Comparison of ENCODE assay signal across 8 mouse cellular contexts in the genomic region with DNA sequence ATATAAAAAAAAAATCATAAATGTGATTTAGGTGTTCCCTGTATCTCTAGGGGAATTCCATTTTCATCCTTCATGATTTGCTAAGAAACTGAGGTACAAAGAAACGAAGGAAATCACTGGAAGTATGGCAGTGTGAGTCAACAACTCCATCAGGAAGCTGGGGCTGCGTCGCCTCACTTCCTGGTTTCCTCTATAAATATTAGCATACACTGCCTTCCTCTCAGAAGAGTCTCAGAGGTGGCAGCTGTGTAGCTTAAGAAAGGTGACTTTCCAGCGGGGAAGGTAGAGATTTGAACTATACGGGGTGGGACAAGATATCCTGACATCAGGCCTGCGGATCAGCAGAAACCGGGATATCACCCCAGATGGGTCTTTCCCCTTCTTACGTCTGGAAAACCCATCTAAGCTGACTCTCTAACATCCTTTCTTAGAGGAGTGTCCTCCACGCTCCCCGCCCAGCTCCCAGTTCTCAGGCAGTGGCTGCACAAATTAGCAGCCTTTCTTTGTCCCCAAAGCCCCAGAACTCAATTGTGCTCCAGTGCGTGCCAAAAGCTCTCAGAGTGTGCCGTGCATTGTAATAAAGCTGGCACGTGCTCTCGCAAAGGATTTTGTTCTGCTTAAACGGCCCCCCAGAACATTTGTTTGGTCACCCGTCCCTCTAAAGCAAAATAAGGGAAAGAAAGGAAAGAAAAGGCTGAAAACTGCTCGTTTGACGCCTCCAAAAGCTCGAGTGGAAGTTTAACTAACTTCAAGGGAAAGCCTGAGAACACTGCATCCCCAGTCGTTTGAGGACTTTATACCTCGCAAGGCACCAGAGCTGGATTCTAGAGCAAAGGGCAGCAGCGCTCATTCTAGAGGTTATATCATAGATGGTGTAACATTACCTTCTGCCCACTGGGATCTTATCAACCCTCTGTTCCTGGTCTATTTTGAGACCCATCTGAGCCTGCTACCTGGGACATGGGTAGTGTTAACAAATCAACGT. TPM values are rescaled to one million over a fixed set of nuclear protein-coding genes. Genes with fewer than 3 reads are reported as not detected.
DNase-seq lines count a peak whose midpoint lies in the region; ATAC-seq and TF ChIP-seq lines count a peak whose summit lies in the region.

No protein-coding gene starts in this region.

- no peaks in the 10 kb centered on the region for H3K27me3 ChIP-seq in lung, embryonic 14.5 days (ENCODE audit: insufficient read depth, low read length)
- H3K27me3 ChIP-seq in forebrain, embryonic 16.5 days (replicated peaks; ENCODE audit: control insufficient read depth, insufficient read depth, low read length) = peaks cover 45% of the 10 kb centered on the region
- no peaks in the 10 kb centered on the region for H3K27me3 ChIP-seq in hindbrain, embryonic 15.5 days
- H3K27me3 ChIP-seq in liver, embryonic 11.5 days (replicated peaks; ENCODE audit: control insufficient read depth, insufficient read depth, low read length) = no peaks in the 10 kb centered on the region
- H3K27me3 ChIP-seq in neural tube, embryonic 13.5 days = peaks cover 41% of the 10 kb centered on the region

- no peak overlapping the region for H3K4me2 ChIP-seq in lung, embryonic 14.5 days
- peak overlapping the region; percentile 32 for H3K4me2 ChIP-seq in forebrain, embryonic 16.5 days (ENCODE audit: low read length)
- H3K4me2 ChIP-seq in hindbrain, embryonic 15.5 days = peak overlapping the region; percentile 43
- 0 out of 2 replicates have a peak overlapping the region, but pooled peaks have one; percentile 5 for H3K4me2 ChIP-seq in liver, embryonic 11.5 days
- peak overlapping the region; percentile 43 for H3K4me2 ChIP-seq in neural tube, embryonic 13.5 days

- no peak for ATAC-seq in lung, embryonic 14.5 days (ENCODE audit: insufficient read depth)
- peak; percentile 91 for ATAC-seq in forebrain, embryonic 16.5 days
- peak; percentile 85 for ATAC-seq in hindbrain, embryonic 15.5 days (ENCODE audit: low FRiP score, low read depth)
- ATAC-seq in liver, embryonic 11.5 days (replicated peaks; ENCODE audit: low FRiP score) = no peak
- peak; percentile 23; the same call in 1 of the 2 replicates for ATAC-seq in neural tube, embryonic 13.5 days (ENCODE audit: low read depth)

- no peak overlapping the region for H3K4me3 ChIP-seq in lung, embryonic 14.5 days (ENCODE audit: low read depth, low read length)
- 0 out of 2 replicates have a peak overlapping the region, but pooled peaks have one; percentile 3 for H3K4me3 ChIP-seq in forebrain, embryonic 16.5 days (replicated peaks; ENCODE audit: low read length)
- H3K4me3 ChIP-seq in hindbrain, embryonic 15.5 days = peak overlapping the region; percentile 14; the same call in 1 of the 2 replicates
- no peak overlapping the region for H3K4me3 ChIP-seq in liver, embryonic 11.5 days (ENCODE audit: low read depth, low read length)
- H3K4me3 ChIP-seq in neural tube, embryonic 13.5 days = 0 out of 2 replicates have a peak overlapping the region, but pooled peaks have one; percentile 7

- DNase-seq in lung, embryonic 14.5 days = peak; percentile 46
- no peak for DNase-seq in lung, postnatal 14 days
- DNase-seq in liver, embryonic 11.5 days (ENCODE audit: low spot score) = no peak
- DNase-seq in adrenal gland, postnatal 25 days = no peak
- no peak for DNase-seq in adrenal gland, adult 8-10 months

- WGBS in lung, embryonic 14.5 days = 47% methylated on average over 23 of the region's 23 CpGs
- 8% methylated on average over 23 of the region's 23 CpGs for WGBS in forebrain, embryonic 16.5 days
- 19% methylated on average over 23 of the region's 23 CpGs for WGBS in hindbrain, embryonic 15.5 days
- 45% methylated on average over 23 of the region's 23 CpGs for WGBS in liver, embryonic 11.5 days
- 16% methylated on average over 23 of the region's 23 CpGs for WGBS in neural tube, embryonic 13.5 days

- no peak overlapping the region; the same call in 1 of the 2 replicates for H3K9ac ChIP-seq in lung, embryonic 14.5 days
- no peak overlapping the region; the same call in 1 of the 2 replicates for H3K9ac ChIP-seq in forebrain, embryonic 16.5 days (replicated peaks; ENCODE audit: low read depth, low read length)
- no peak overlapping the region for H3K9ac ChIP-seq in hindbrain, embryonic 15.5 days
- H3K9ac ChIP-seq in liver, embryonic 11.5 days (ENCODE audit: low read depth, low read length) = no peak overlapping the region
- no peak overlapping the region; the same call in 1 of the 2 replicates for H3K9ac ChIP-seq in neural tube, embryonic 13.5 days

- H3K27ac ChIP-seq in lung, embryonic 14.5 days (ENCODE audit: low read depth) = peak overlapping the region; percentile 13; the same call in 1 of the 2 replicates
- no peak overlapping the region for H3K27ac ChIP-seq in forebrain, embryonic 16.5 days (ENCODE audit: low read length)
- H3K27ac ChIP-seq in hindbrain, embryonic 15.5 days (replicated peaks) = no peak overlapping the region
- peak overlapping the region; percentile 76; the same call in 1 of the 2 replicates for H3K27ac ChIP-seq in liver, embryonic 11.5 days (ENCODE audit: low read depth, low read length)
- H3K27ac ChIP-seq in neural tube, embryonic 13.5 days (replicated peaks) = no peak overlapping the region

- H3K36me3 ChIP-seq in lung, embryonic 14.5 days (ENCODE audit: insufficient read depth) = no peaks in the 10 kb centered on the region
- no peaks in the 10 kb centered on the region for H3K36me3 ChIP-seq in forebrain, embryonic 16.5 days (ENCODE audit: control insufficient read depth, insufficient read depth)
- H3K36me3 ChIP-seq in hindbrain, embryonic 15.5 days = no peaks in the 10 kb centered on the region
- H3K36me3 ChIP-seq in liver, embryonic 11.5 days (ENCODE audit: control insufficient read depth, insufficient read depth, low read length) = no peaks in the 10 kb centered on the region
- H3K36me3 ChIP-seq in neural tube, embryonic 13.5 days = no peaks in the 10 kb centered on the region

- H3K9me3 ChIP-seq in lung, embryonic 14.5 days (ENCODE audit: low read depth, low read length) = no peaks in the 10 kb centered on the region
- H3K9me3 ChIP-seq in forebrain, embryonic 16.5 days (ENCODE audit: control insufficient read depth, low read length) = no peaks in the 10 kb centered on the region
- no peaks in the 10 kb centered on the region for H3K9me3 ChIP-seq in hindbrain, embryonic 15.5 days
- H3K9me3 ChIP-seq in liver, embryonic 11.5 days (ENCODE audit: control insufficient read depth, low read length) = no peaks in the 10 kb centered on the region
- no peaks in the 10 kb centered on the region; the same call in none of the 2 replicates for H3K9me3 ChIP-seq in neural tube, embryonic 13.5 days

- no peak for TF ChIP-seq CTCF in lung, embryonic 14.5 days (IDR thresholded peaks at IDR 0.05; ENCODE audit: low read depth)

- H3K4me1 ChIP-seq in lung, embryonic 14.5 days (ENCODE audit: insufficient read depth) = no peaks in the 10 kb centered on the region
- H3K4me1 ChIP-seq in forebrain, embryonic 16.5 days (replicated peaks; ENCODE audit: control insufficient read depth, insufficient read depth, low read length) = peaks cover 8% of the 10 kb centered on the region; the same call in 1 of the 2 replicates
- H3K4me1 ChIP-seq in hindbrain, embryonic 15.5 days (replicated peaks) = peaks cover 12% of the 10 kb centered on the region
- H3K4me1 ChIP-seq in liver, embryonic 11.5 days (replicated peaks; ENCODE audit: control insufficient read depth, insufficient read depth, low read length) = peaks cover 33% of the 10 kb centered on the region
- H3K4me1 ChIP-seq in neural tube, embryonic 13.5 days (replicated peaks) = peaks cover 19% of the 10 kb centered on the region

RNA-seq across cellular contexts. Expression of gene Rreb1, which starts 17.0 kb away (rescaled TPM):
- polyA plus RNA-seq in lung, embryonic 14.5 days (2014; fragmentation: Nextera tagmentation; extraction: Ambion mirVana) = 22.5 and 23.8 TPM in 2 replicates
- 1.3 and 2.1 TPM in 2 replicates for polyA plus RNA-seq in forebrain, embryonic 16.5 days (2015; fragmentation: Nextera tagmentation; extraction: Ambion mirVana)
- polyA plus RNA-seq in hindbrain, embryonic 15.5 days (2015; fragmentation: Nextera tagmentation; extraction: Ambion mirVana) = 2.8 and 3.4 TPM in 2 replicates
- 20.6 and 23.6 TPM in 2 replicates for polyA plus RNA-seq in liver, embryonic 11.5 days (2014; fragmentation: Nextera tagmentation; extraction: Ambion mirVana)
- polyA plus RNA-seq in neural tube, embryonic 13.5 days (2015; fragmentation: Nextera tagmentation; extraction: Ambion mirVana) = 2.7 and 3.7 TPM in 2 replicates
- total RNA-seq in adrenal gland, postnatal 25 days (2021) = 78.2 and 87.2 TPM in 2 replicates
- total RNA-seq in adrenal gland, adult 8-10 months (2022) = 10 to 100 TPM; 53.1 to 74.5 (median 62.9) TPM

Comparison
In these comparisons a context has a peak if more than half of its experiments do, and no peak if none do; other contexts are left out.
1. ATAC-seq: peak in forebrain, embryonic 16.5 days (single experiment), hindbrain, embryonic 15.5 days (single experiment) and neural tube, embryonic 13.5 days (single experiment); none in lung, embryonic 14.5 days (single experiment) and liver, embryonic 11.5 days (single experiment).
2. H3K27ac ChIP-seq: peak in lung, embryonic 14.5 days (single experiment) and liver, embryonic 11.5 days (single experiment); none in forebrain, embryonic 16.5 days (single experiment), hindbrain, embryonic 15.5 days (single experiment) and neural tube, embryonic 13.5 days (single experiment).
3. H3K4me3 ChIP-seq: peak in forebrain, embryonic 16.5 days (single experiment), hindbrain, embryonic 15.5 days (single experiment) and neural tube, embryonic 13.5 days (single experiment); none in lung, embryonic 14.5 days (single experiment) and liver, embryonic 11.5 days (single experiment).